17 mouse cellular contexts compared by ENCODE assay signal in the genomic region with DNA sequence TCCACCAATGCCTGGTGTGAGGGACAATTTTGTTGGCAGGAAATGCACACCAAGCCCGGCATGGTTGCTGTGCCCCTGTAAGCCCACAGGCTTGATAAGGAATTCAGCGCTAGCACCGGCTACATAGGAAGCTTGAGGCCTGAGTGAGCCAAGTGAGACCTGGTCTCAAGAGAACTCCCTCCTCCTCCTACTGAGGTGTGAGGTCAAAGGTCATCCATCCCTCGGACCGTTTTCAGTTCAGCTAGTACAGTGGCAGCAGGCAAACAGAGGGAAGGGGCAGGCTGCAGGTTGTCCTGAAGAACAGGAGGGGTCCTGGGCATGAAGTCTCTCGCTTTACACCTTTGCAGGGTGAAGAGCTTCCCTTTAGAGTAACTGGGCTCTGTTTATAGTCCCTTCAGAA. TPM values are rescaled to one million over a fixed set of nuclear protein-coding genes. Genes with fewer than 3 reads are reported as not detected.
"Had no signal": no experiment of that assay in that cellular context is flagged by ENCODE, and none has a peak within 500 bp of the region (broad histone marks: within the 10 kb centered on the region; RNA-seq: fewer than 3 reads in every experiment).

No protein-coding gene starts in this region.

- H3K9ac ChIP-seq: liver, embryonic 13.5 days had no signal

- H3K4me3 ChIP-seq: liver, embryonic 13.5 days had no signal

- H3K36me3 ChIP-seq: liver, embryonic 13.5 days had no signal

- H3K9me3 ChIP-seq: liver, embryonic 13.5 days had no signal

- H3K27ac ChIP-seq: kidney, postnatal 0 days; liver, embryonic 13.5 days; stomach, postnatal 0 days had no signal

- DNase-seq: kidney, adult 2 months; kidney, postnatal 25 days; liver, embryonic 13.5 days; lung, adult 2 months; lung, postnatal 14 days; lung, postnatal 4 days; midbrain, embryonic 14.5 days; right cerebral cortex, adult 18-20 months; right cerebral cortex, postnatal 14 days; right cerebral cortex, postnatal 4 days; thymus, adult 18-20 months; thymus, postnatal 36 days had no signal

RNA-seq across cellular contexts. Expression of a gene that starts 16.6 kb away (rescaled TPM):
- total RNA-seq: megakaryocyte-erythroid progenitor cell, adult 5-6 weeks had no signal

RNA-seq across cellular contexts. Expression of a gene that starts 37.0 kb away (rescaled TPM):
- total RNA-seq: liver, adult 2 months; megakaryocyte progenitor cell, adult 5-6 weeks; megakaryocyte-erythroid progenitor cell, adult 5-6 weeks had no signal
- polyA plus RNA-seq: kidney, adult 2 months; liver, adult 2 months had no signal
